Mouse (Mus musculus): Measurements from ENCODE around the gene Gdf5. TPM values are rescaled to one million over a fixed set of nuclear protein-coding genes. Genes with fewer than 3 reads are reported as not detected.
"Not testable (repeated sequence)": the region's sequence is repeated elsewhere in the genome, so short reads cannot be mapped to it uniquely, and the experiment has no call there.

Gene Gdf5
- total RNA-seq, 2 experiments from 2014 or later = not detected

DNA sequence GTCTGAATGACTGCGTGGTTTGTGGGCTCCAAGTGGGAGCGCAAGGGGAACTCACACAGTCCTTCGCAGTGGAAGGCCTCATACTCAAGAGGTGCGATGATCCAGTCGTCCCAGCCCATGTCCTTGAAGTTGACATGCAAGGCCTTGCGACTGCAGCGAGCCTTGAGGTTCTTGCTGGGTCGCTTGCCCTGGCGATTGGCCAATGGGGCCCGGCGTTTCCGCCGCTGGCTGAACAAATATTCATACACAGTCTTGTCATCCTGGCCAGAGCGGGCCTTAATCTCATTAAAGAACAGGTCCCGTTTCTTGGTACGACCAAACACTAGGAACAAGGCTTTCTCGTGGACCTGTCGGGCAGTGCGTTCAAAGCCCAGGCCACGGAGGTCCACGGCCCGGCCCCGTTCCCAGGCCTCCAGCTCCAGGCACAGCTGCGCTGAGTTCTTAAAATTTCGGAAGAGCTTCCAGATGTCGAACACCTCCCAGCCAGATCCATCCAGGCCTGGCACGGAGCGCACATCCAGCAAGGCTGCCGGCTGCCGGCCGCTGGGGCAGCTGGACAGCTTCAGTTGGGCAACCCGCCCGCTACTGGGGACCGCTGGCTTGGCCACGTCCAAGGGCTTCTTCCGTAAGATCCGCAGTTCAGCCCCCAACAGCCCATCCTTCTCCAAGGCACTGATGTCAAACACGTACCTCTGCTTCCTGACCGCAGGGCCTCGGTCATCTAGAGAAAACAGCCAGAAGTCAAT is 3.3 kb downstream of the Gdf5 start:
- peak; percentile 61 for DNase-seq

DNA sequence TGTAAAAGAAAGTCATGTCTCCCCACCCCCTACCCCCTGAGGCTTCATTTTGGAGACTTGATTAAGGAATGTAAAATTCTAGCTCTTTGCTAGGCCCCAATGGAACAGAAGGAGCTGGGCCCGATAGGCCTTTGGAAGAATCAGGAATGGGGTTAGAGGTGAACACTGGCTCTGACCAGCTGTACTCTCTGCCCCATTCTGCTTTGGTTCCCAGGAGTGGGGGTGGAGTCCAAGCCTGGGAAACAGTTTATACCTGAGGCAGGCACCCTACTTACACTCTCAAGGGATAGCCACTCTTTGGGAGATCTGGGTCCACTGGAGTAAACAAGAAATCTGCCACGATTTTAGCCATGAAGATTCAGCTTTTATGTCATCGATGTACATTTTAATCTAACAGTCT is 4.5 kb downstream of the Gdf5 start, which contains the start of gene Gm15557:
Gm15557 (plus strand) TSS at position 48 of the 400 bp plus-strand sequence.
- no peak for DNase-seq

DNA sequence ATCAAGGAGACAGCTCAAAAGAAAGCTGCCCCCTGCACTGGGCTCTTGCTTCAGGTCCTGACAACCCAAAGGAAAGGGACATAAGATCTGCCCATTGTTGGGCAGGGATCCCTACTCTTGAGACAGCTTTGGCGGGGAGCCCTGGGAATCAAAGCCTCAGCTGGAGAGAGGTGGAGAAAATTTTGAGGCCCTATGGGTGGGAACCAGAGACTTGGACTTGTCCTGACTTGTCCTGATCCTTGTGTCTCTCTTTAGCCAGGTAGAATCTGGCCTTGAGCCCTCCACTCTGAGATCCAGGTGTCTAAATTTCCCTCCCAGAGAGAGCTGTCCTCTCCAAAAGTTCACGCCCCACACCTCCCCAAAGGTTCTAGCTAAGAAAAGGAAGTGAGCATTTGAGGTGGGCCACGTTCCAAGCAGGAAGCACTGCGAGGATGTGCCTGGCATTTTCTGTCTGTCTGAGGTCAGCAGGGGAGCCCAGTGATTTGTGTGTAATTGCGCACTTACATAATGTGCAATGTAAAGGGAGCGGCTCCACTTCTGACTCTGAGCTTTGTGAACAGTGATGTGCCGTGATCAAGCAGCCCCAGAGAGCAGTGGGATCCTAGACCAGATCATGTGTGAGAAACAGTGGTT is 5.2 kb downstream of the Gdf5 start:
- DNase-seq = no peak

DNA sequence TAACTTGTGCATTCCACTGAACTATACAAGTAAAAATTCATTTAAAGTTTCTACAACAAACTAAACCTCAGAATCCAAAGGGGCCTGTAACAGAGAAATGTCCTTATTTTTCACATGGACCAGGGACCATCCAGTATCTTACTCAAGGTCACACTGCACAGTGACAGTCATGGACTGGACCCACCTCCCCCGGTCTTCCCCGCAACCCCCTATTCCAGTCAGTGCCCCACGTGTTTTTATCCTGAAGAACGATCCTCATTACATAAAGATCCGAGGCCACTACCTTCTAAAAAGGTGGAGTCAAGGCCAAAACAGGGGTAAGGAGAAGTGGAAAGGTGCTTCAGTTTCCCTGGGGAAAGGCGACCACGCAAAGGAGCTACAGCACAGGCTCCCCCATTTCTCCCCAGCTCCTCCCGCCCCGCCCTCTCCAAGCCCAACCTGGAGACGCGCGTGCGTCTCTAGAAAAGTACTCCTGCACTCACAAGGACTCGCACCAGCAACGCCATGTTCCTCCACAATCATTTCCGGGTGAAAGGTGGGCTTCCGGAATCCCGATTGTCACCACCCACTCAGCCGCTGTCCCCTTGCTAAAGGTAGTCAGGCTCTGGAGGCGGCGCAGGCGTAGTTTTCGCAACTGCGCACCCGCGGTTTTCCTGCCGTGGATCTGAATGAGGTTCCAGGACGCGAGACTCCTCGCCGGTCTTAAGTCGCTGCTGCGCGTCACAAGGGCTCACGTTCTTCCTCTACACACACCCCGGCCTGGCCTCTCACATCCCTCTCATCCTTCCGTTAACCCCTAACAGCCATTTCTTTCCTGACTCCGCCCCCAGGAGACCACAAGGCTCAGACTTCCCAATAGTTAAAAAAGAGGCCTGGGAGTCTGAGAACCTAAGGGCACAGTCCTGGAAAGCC is 15.4 kb downstream of the Gdf5 start, which contains the start of gene Uqcc1:
Uqcc1 (minus strand) TSS at position 780 of the 912 bp plus-strand sequence.
- DNase-seq = peak; percentile 89

DNA sequence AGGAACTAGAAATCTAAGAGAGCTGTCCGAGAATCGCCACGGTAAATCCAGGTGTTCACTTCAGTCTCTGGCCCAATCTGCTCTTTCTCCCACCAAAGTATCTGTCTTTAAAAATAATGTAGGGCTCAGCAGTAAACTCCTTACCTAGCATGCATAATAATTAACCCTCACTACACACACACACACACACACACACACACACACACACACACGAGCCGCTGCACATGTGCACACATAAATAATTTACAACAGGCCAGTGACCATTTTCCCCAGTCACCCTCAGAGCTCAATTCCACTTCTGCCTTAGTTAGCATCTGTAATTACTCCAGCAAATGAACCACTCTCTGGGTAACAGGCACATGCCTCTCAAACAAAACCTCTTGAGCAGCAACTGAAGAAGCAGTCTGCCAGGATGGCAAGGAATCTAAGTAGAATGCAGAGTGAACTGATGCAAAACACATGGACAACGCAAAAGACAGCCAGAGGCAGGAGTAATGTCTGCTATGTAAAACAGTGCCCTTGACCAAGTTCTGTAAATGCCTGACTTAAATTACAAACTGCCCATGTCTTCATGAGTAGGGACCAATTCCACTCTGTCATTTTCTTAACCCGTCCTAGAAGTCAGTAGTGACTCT is 16.3 kb downstream of the Gdf5 start:
- no peak for DNase-seq

DNA sequence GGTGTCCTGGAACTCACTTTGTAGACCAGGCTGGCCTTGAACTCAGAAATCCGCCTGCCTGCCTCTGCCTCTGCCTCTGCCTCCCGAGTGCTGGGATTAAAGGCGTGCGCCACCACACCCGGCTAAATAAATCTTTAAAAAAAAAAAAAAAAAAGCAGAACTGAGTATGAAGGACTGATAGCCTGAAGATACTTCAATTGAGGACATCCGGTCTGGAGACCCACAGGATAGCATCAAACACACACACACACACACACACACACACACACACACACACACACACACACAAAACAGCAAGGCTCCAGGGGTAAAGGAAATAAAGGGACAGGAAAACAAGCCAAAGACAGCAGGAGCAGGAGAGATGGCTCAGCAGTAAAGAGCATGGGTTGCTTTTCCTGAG is 20.0 kb downstream of the Gdf5 start:
- DNase-seq = not testable (repeated sequence)

DNA sequence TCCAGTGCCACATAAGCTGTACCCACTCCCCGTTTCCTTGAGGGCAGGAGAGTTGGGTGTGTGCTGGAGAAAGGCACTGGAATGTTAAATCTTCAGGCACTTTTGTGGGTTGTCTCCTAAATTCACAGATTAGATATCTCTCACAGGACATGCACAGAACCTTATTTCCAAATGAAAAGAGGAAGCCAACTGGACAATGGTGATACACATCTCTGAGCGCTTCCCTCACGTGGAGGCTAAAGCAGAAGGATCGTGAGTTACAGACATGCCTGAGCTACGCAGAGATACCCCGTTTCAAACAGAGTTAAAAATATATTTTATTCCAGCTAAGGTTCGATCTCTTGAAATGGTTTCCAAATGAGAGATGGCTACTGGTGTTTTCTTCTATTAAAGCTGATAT is 22.0 kb downstream of the Gdf5 start:
- DNase-seq = no peak

DNA sequence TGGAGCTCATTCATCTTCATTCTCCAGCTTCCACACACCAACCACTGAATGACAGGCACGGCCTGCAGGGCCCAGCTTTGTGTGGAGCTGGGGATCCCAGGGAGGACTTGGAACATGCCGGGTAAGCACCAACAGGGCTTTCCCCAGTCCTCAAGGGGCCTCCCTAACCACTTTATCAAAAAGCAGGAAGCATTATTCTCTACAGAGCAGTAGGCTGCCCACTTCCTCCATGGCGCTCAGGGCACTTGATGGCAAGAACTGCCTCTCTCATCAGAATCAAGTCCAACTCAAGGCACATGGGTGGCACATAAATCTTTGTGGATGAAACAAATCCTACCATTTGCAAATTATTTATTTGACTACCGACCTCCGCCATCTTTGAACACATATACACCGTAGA is 30.5 kb downstream of the Gdf5 start:
- no peak for DNase-seq

DNA sequence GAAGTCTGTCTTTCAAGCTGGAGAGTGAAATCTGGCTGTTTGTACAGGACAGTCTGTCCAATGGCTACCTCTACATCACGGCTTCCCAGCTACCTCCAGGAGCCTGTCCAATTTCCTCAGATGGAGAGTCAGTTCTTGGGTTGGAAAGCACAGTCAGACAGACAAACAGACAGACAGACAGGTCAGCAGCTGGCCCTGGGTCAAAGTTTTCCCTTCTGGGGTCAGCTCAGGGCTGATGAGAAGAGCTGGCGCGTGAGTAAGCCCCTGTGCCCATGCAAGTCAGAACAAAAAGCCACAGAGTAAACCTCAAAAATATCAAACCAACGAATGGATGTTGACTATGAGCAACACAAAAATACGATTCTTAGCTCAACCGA is 41.5 kb downstream of the Gdf5 start:
- no peak for DNase-seq

DNA sequence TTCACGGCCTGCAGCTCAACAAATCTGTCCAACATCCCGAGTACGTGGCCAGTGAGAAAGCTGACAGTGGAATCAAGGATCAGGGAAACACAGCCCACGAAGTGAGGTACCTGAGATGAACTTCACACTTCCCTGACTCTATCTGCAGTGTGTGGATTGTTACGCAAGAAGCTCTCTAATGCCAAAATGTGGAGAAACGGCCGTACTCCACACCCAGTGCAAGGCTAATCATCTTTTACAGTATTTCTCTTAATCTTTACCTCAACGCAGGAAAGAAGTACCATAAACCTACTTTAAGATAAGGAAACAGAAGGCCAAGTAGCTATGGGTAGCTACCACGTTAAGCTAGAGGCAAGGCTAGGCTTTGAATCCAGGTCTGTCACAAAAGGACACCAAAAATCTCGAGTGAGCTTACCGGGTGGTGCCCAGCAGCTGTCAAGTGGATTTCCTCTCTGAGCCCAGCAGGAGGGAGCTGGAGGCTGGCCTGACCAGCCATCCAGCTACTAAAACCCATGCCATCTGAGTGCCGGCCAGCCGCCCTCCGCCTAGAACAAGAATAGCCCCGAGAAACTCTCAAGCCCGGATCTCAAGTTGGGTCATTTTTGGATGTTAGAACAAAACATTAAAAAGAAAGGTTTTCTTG is 42.1 kb downstream of the Gdf5 start:
- peak; percentile 59 for DNase-seq

DNA sequence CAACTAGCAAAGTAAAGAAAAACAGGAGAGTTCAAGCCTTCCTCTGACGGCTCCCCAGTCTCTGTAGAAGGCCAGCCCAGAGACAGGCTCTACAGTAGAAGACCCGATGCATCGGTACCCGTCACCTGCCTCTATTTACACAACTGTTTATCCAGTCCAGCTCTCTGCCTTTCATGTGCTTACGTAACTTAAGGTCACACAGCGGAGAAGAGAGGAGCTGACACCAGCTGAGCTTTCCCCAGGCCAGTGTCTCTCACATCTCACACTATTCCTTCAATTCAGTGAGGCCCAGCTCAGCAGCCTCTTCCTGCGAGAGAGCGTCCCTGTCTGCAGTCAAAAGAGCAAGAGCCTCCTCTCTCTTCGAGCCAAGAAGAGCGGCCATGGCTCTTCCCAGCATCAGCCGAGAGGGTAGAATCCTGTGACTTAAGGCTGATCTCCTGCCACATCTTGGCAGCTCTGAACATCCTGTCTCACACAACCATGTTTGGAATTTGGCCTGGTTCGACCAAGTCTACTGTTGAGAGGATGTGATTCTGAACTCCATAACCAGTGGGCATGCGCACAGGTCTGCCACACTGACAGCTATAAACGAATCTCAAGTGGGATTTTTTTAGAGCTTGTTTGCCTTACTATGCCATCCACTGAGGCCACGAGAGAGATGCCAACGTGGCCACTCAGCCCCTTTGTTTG is 50.0 kb downstream of the Gdf5 start:
- no peak for DNase-seq

DNA sequence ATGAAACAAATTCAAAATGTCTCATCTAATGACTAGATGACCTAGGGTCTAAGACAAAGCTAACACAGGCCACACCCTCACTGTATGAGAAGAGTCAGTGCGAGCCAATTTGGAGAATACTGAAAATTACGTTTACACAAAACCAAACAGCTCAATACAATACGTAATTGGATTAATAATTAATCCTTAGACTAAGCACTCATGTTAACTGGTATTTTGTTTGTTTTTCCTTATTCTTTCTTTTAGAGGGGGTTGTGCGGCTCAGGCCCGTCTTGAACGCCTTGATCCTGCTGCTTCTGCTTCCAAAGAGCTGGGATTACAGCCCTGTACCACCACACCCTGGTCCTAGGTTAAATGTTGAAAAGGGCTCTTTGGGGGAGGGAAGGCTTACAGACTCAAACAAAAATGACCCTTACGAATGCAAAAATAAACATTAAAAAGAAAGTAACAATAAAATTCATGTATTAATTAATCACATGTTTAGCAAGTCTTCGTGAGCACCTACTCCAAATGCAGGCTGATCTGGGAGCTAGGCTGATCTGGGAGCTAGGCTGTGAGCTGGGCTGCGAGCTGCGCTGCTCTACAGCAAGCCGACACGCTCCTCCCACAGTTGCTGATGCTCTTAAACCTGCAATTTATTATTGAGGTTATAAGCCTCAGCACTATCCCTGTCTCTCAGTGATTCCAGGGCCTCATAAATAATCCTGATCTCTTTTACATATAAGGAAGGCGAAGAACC is 50.7 kb downstream of the Gdf5 start:
- no peak for DNase-seq

Other genes with a start within 250 kb of the Gdf5 start
- 1 to 10 TPM; 3.9 to 5.0 TPM for gene Edem2, start 215.9 kb downstream of the Gdf5 start, total RNA-seq (2021)
- gene Gm17581, start 209.5 kb downstream of the Gdf5 start, total RNA-seq (2021) = not detected
- gene Procr, start 194.2 kb downstream of the Gdf5 start, total RNA-seq (2021) = 10 to 100 TPM in 1 of 2 experiments, 1 to 10 TPM in 1; 5.9 to 12.4 TPM
- not detected for gene Mmp24, start 170.0 kb downstream of the Gdf5 start, total RNA-seq (2021)
- 10 to 100 TPM; 22.3 to 25.3 TPM for gene BC029722, start 125.9 kb downstream of the Gdf5 start, total RNA-seq (2021)
- 10 to 100 TPM; 38.6 to 45.3 TPM for gene Eif6, start 118.4 kb downstream of the Gdf5 start, total RNA-seq (2021)
- gene Fam83c, start 110.5 kb downstream of the Gdf5 start, total RNA-seq (2021) = not detected
- 100 to 1,000 TPM; 140 to 156 TPM for gene Uqcc1, start 15.1 kb downstream of the Gdf5 start, total RNA-seq (2021)
- gene Gm15557, start 4.6 kb downstream of the Gdf5 start, total RNA-seq (2021) = not detected
- 1 to 10 TPM; 3.6 to 5.9 TPM for gene Cep250, start 11.1 kb upstream of the Gdf5 start, total RNA-seq (2021)
- under 1 TPM; 0.51 to 0.54 TPM for gene 6430550D23Rik, start 62.6 kb upstream of the Gdf5 start, total RNA-seq (2021)
- gene Ergic3, start 62.7 kb upstream of the Gdf5 start, total RNA-seq (2021) = 10 to 100 TPM; 44.6 to 51.7 TPM
- gene Fer1l4, start 107.6 kb upstream of the Gdf5 start, total RNA-seq (2021) = not detected
- under 1 TPM; 0.13 to 0.31 TPM for gene Spag4, start 119.8 kb upstream of the Gdf5 start, total RNA-seq (2021)
- 10 to 100 TPM in 1 of 2 experiments, 1 to 10 TPM in 1; 8.2 to 10.9 TPM for gene Cpne1, start 166.6 kb upstream of the Gdf5 start, total RNA-seq (2021)
- 1 to 10 TPM; 6.3 TPM for gene Rbm12, start 166.6 kb upstream of the Gdf5 start, total RNA-seq (2021)
- 1 to 10 TPM; 4.9 to 5.6 TPM for gene Gm28036, start 181.7 kb upstream of the Gdf5 start, total RNA-seq (2021)
- 100 to 1,000 TPM; 206 to 210 TPM for gene Romo1, start 198.7 kb upstream of the Gdf5 start, total RNA-seq (2021)
- gene Nfs1, start 198.8 kb upstream of the Gdf5 start, total RNA-seq (2021) = 10 to 100 TPM; 74.2 to 80.6 TPM
- gene Rbm39, start 234.9 kb upstream of the Gdf5 start, total RNA-seq (2021) = 10 to 100 TPM; 95.5 to 96.8 TPM

Data from gastrocnemius, postnatal 25 days (tissue).